Mouse (Mus musculus) limb, embryonic 11.5 days (tissue): ENCODE measurements at regions not wholly inside any gene's neighbourhood (a gene's known extent, or its start where the extent isn't known, plus 50 kb on each side); places are given as distances from the start of the nearest gene placed in this dataset.
"Not testable (repeated sequence)": the region's sequence is repeated elsewhere in the genome, so short reads cannot be mapped to it uniquely, and the experiment has no call there.

Source experiments
- ATAC-seq: fragments of 200-750 bp; cut with Nextera tagmentation; 2 replicates; pipeline ENCODE4 v1.8.0; 2017; ENCODE audit warnings: low read depth; ENCODE audit not compliant: insufficient number of reproducible peaks, low FRiP score, low TSS enrichment
- DNase-seq: peaks from one replicate; pipeline ENCODE4 v3.0.0-alpha.2; 2015; ENCODE audit warnings: low spot score
- H3K27ac ChIP-seq: fragments of 300-500 bp; sonication (generic); replicated peaks from 2 replicates; pipeline ENCODE4 v1.5.1; 2014; ENCODE audit warnings: low read depth, mild to moderate bottlenecking, low read length
- H3K27me3 ChIP-seq: fragments of 300-500 bp; sonication (generic); 2 replicates; pipeline ENCODE4 v1.6.1; 2014; ENCODE audit warnings: mild to moderate bottlenecking, low read length, mixed read lengths; ENCODE audit not compliant: control insufficient read depth, insufficient read depth
- H3K36me3 ChIP-seq: fragments of 300-500 bp; sonication (generic); 2 replicates; pipeline ENCODE4 v1.6.1; 2014; ENCODE audit warnings: mild to moderate bottlenecking, low read length, moderate library complexity, mixed read lengths; ENCODE audit not compliant: control insufficient read depth, insufficient read depth
- H3K4me1 ChIP-seq: fragments of 300-500 bp; sonication (generic); 2 replicates; pipeline ENCODE4 v1.6.1; 2014; ENCODE audit warnings: low read length, mixed read lengths; ENCODE audit not compliant: control insufficient read depth, insufficient read depth
- H3K4me2 ChIP-seq: fragments of 300-500 bp; sonication (generic); 2 replicates; pipeline ENCODE4 v1.6.1; 2014; ENCODE audit warnings: low read depth, mild to moderate bottlenecking, moderate library complexity; ENCODE audit not compliant: severe bottlenecking
- H3K4me3 ChIP-seq: fragments of 300-500 bp; sonication (generic); 2 replicates; pipeline ENCODE4 v1.5.1; 2014; ENCODE audit warnings: low read depth, low read length
- H3K9ac ChIP-seq: fragments of 300-500 bp; sonication (generic); 2 replicates; pipeline ENCODE4 v1.6.1; 2014; ENCODE audit warnings: mild to moderate bottlenecking, low read length
- H3K9me3 ChIP-seq: fragments of 300-500 bp; sonication (generic); 2 replicates; pipeline ENCODE4 v1.6.1; 2016; ENCODE audit warnings: low read length; ENCODE audit not compliant: control insufficient read depth
- WGBS: fragments of 180-500 bp; shearing (Covaris S2); extraction: QIAGEN DNeasy Blood & Tissue Kit; methylation state at CpG from one replicate; pipeline ENCODE4 v1.1.7; 2014; 5-methylcytosine and 5-hydroxymethylcytosine counted together

- H3K27ac ChIP-seq = no peak overlapping the region
- H3K27me3 ChIP-seq = no peaks in the 10 kb centered on the region
- H3K4me1 ChIP-seq = no peaks in the 10 kb centered on the region
- H3K4me2 ChIP-seq = no peak overlapping the region
- no peak overlapping the region for H3K4me3 ChIP-seq
- 85% methylated on average over 3 of the region's 3 CpGs for WGBS
- H3K9me3 ChIP-seq = no peaks in the 10 kb centered on the region
- H3K9ac ChIP-seq = no peak overlapping the region
- DNase-seq (no peak), ATAC-seq (no peak)
- no peaks in the 10 kb centered on the region for H3K36me3 ChIP-seq
Observed at GRCm38 (mm10) chr10:70847341-70847882, 191.6 kb upstream of the Phyhipl start.

- H3K9ac ChIP-seq = no peak overlapping the region
- no peaks in the 10 kb centered on the region for H3K36me3 ChIP-seq
- no peaks in the 10 kb centered on the region for H3K27me3 ChIP-seq
- H3K4me1 ChIP-seq = no peaks in the 10 kb centered on the region
- ATAC-seq (no peak), DNase-seq (no peak)
- no peak overlapping the region for H3K27ac ChIP-seq
- H3K9me3 ChIP-seq = no peaks in the 10 kb centered on the region
- WGBS = 89% methylated on average over 10 of the region's 10 CpGs
- no peak overlapping the region for H3K4me3 ChIP-seq
- H3K4me2 ChIP-seq = no peak overlapping the region
Observed at GRCm38 (mm10) chr10:70846281-70847168, 190.8 kb upstream of the Phyhipl start.

- Histone ChIP-seq H3K9ac (no peak overlapping the region), H3K27ac (no peak overlapping the region), H3K9me3 (no peaks in the 10 kb centered on the region), H3K36me3 (no peaks in the 10 kb centered on the region), H3K27me3 (no peaks in the 10 kb centered on the region), H3K4me1 (no peaks in the 10 kb centered on the region), H3K4me3 (no peak overlapping the region), H3K4me2 (no peak overlapping the region)
- 89% methylated on average over 2 of the region's 2 CpGs for WGBS
- DNase-seq = no peak
- no peak for ATAC-seq
Observed at GRCm38 (mm10) chr10:70843848-70844247, 188.1 kb upstream of the Phyhipl start.

GRCm38 (mm10) chr10:70842176-70842838 lies 186.5 kb upstream of the Phyhipl start:
- Histone ChIP-seq H3K4me3 (no peak overlapping the region), H3K9ac (no peak overlapping the region), H3K4me1 (no peaks in the 10 kb centered on the region), H3K27me3 (no peaks in the 10 kb centered on the region), H3K9me3 (no peaks in the 10 kb centered on the region), H3K36me3 (no peaks in the 10 kb centered on the region), H3K4me2 (no peak overlapping the region), H3K27ac (no peak overlapping the region)
- 89% methylated on average over 4 of the region's 4 CpGs for WGBS
- DNase-seq (no peak), ATAC-seq (no peak)

GRCm38 (mm10) chr10:70841179-70841578 lies 185.4 kb upstream of the Phyhipl start:
- H3K9ac ChIP-seq, H3K27me3 ChIP-seq, H3K27ac ChIP-seq, H3K4me2 ChIP-seq, H3K36me3 ChIP-seq, DNase-seq, H3K4me1 ChIP-seq, ATAC-seq, H3K4me3 ChIP-seq, H3K9me3 ChIP-seq: not testable (repeated sequence)
- WGBS = 90% methylated on average over 2 of the region's 2 CpGs

GRCm38 (mm10) chr10:70838147-70838546 lies 182.4 kb upstream of the Phyhipl start:
- WGBS = 88% methylated on average over 4 of the region's 4 CpGs
- no peaks in the 10 kb centered on the region for H3K27me3 ChIP-seq

GRCm38 (mm10) chr10:70837326-70837725 lies 181.6 kb upstream of the Phyhipl start:
- ATAC-seq = no peak
- Histone ChIP-seq H3K9ac (no peak overlapping the region), H3K4me1 (no peaks in the 10 kb centered on the region), H3K4me3 (no peak overlapping the region), H3K27ac (no peak overlapping the region), H3K9me3 (no peaks in the 10 kb centered on the region), H3K4me2 (no peak overlapping the region), H3K36me3 (no peaks in the 10 kb centered on the region), H3K27me3 (no peaks in the 10 kb centered on the region)
- no peak for DNase-seq
- 87% methylated on average over 6 of the region's 6 CpGs for WGBS

More at GRCm38 (mm10) chr10:70838147-70838546, 182.4 kb upstream of the Phyhipl start:
- DNase-seq (no peak), ATAC-seq (no peak)
- Histone ChIP-seq H3K36me3 (no peaks in the 10 kb centered on the region), H3K4me3 (no peak overlapping the region), H3K9me3 (no peaks in the 10 kb centered on the region), H3K4me2 (no peak overlapping the region), H3K9ac (no peak overlapping the region), H3K27ac (no peak overlapping the region), H3K4me1 (no peaks in the 10 kb centered on the region)

GRCm38 (mm10) chr10:70832616-70833015 lies 176.9 kb upstream of the Phyhipl start:
- Histone ChIP-seq H3K27ac (no peak overlapping the region), H3K4me2 (no peak overlapping the region), H3K27me3 (no peaks in the 10 kb centered on the region), H3K9ac (no peak overlapping the region), H3K36me3 (no peaks in the 10 kb centered on the region), H3K4me1 (no peaks in the 10 kb centered on the region), H3K9me3 (no peaks in the 10 kb centered on the region), H3K4me3 (no peak overlapping the region)
- DNase-seq (no peak), ATAC-seq (no peak)
- WGBS = 65% methylated on average over 4 of the region's 4 CpGs
